Mouse (Mus musculus): ENCODE data around the gene Mgat4e.

DNA sequence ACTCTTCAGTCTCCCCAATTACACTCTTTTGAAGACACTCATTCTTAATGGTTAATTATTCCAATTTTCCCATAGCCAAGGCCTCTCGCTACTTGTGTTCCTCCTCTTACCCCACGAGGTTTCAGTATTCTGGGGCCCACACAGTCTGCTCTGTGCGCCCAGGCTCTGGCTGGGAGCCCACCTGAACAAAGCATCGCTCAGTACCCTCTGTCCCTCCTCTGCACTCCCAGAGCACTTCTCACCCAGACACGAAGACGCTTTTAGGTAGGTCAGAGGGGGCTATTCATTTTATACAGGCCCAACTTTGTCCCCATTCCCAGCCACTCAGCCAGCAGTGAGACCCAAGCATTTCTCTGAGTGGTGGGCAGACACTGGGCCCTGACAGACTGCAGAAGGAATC, 18.9 kb downstream of the Mgat4e start:
- TF ChIP-seq CTCF (IDR thresholded peaks at IDR 0.05; ENCODE audit: insufficient read depth, low read length): no peak
- no peak for TF ChIP-seq POLR2A (IDR thresholded peaks at IDR 0.05; ENCODE audit: borderline replicate concordance, extremely low read depth, low read depth, low read length)
